Mouse (Mus musculus): ENCODE measurements around the gene Cdk14.

Cdk14 gene

DNA sequence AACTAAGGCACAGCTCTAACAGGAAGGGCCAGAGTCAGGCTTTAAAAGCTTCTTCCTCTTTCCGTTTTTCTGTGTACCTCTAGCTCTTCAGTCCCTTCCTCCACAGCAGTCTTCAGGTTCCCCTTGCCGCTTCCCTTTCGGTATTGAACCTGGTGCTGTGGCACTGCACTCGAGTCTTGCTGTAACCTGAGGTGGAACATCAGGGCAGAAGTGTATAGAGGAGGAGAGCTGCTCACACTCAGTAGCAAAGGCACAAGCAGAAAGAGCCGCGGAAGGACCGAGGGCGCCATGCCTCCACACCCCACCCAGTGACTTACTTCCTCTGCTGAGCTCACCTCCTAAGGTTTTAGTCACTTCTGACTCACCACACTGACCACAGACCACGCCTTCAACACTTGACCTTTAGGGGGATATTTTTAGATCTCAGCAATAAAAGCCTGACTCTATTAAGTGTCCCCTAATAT is at the start of gene Cdk14:
Gene Cdk14, minus strand, starts transcription at position 321 of the 464 bp plus-strand sequence.
- peak; percentile 95 for DNase-seq (ENCODE audit: low read depth, low spot score)

GRCm38 (mm10) chr5:5465256-5465655 is 45.1 kb upstream of the Cdk14 start:
- peak; percentile 22 for DNase-seq (ENCODE audit: low read depth, low spot score)

DNA sequence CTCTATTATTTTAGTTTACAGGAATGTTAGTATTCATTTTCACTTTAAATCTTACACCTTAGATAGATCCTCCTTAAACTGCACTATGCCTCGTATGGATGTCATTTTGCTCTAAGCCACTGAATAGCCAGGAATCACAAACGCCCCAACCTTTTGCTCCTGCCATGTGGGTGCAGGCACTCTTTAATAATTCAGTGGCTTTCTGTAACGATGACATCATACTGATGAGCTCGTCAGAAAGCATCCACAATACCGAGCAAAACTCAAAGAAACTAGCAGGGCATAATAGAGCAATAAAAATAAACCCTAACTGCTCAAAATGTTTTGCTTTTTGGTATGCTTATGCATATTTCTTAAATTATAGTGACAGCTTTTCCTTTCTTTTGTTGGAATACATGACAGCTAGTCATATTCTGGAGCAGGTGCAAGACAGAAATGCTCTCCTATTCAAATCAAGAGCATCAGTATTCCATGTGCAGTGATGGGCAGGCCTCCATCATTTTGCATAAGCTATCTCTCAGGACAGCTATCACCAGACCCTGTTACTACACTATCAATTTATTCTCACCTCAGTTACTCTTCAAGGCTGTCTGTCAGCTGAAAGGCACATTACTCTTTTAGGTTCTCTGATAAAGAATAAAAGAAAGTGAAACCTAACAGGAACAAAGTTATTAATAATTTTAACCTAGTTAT is 11.8 kb upstream of the Cdk14 start:
- no peak for DNase-seq (ENCODE audit: low read depth, low spot score)

GRCm38 (mm10) chr5:5423723-5424171 is 3.6 kb upstream of the Cdk14 start:
- peak; percentile 72 for DNase-seq (ENCODE audit: low read depth, low spot score)

GRCm38 (mm10) chr5:5423081-5423480 is 3.0 kb upstream of the Cdk14 start:
- DNase-seq (ENCODE audit: low read depth, low spot score) = no peak

DNA sequence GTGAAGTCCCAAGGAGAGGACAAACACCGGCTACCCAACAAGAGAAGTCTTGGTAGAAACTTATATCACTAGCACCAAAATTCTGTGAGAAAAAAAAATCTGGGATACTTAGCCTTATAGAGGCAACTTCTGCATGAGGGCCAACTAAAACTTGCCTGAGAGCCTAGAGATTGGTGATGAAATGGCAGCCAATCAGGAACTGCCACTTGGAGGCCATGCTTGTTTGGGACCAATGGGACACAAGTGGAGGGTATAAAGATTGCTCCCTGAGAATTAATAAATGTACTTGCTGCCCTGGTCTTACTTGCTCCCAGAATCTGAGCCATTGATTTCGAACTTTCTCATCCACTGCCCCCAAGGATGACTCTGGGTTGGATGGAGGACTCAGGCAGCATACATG is 1.3 kb upstream of the Cdk14 start:
- DNase-seq (ENCODE audit: low read depth, low spot score) = peak; percentile 59

DNA sequence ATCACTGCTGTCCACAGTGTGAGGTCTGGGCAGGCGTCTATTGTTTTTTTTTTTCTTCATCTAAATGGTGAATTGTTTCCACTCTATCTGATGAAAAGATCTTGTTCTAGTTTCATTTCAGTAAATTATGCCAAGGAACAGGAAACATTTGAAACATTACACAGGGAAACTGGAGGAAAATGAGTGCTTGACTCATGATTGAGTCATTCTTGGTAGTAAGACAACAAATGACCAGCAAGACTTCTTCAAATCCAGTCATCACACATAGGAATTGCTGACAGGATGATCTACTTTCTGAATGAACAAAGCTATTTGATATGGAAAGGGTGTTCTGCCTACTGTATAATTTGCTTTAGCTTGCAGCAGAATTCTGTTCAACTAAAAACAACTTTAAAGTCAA is 859 bp downstream of the Cdk14 start:
- DNase-seq (ENCODE audit: low read depth, low spot score) = peak; percentile 98

- DNase-seq (ENCODE audit: low read depth, low spot score) = peak; percentile 62
Observed at GRCm38 (mm10) chr5:5414835-5415234, 5.3 kb downstream of the Cdk14 start.

- DNase-seq (ENCODE audit: low read depth, low spot score) = no peak
Observed at GRCm38 (mm10) chr5:5411886-5412285, 8.2 kb downstream of the Cdk14 start.

GRCm38 (mm10) chr5:5401986-5402385 is 18.1 kb downstream of the Cdk14 start:
- DNase-seq (ENCODE audit: low read depth, low spot score) = no peak

DNA sequence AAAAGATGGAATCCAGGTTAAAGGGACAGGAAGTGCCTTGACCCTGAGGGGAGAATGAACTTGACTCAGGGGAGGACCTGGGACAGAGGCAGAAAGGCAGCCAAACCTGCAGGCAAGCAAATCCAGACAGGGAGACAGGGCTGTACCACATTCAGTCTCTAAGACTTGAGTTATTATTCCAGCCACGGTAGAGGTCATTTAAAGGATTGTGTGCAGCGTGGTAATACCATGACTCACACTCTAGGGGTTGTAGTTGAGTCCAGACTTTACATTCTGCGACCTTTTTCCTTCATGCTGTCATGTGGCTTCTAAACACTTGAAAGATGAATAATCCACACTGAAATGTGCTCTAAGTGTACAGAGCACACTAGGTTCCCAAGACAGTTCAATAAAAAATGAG is 27.3 kb downstream of the Cdk14 start:
- peak; percentile 94 for DNase-seq (ENCODE audit: low read depth, low spot score)

GRCm38 (mm10) chr5:5380731-5381718 is 39.1 kb downstream of the Cdk14 start:
- peak; percentile 94 for DNase-seq (ENCODE audit: low read depth, low spot score)

DNA sequence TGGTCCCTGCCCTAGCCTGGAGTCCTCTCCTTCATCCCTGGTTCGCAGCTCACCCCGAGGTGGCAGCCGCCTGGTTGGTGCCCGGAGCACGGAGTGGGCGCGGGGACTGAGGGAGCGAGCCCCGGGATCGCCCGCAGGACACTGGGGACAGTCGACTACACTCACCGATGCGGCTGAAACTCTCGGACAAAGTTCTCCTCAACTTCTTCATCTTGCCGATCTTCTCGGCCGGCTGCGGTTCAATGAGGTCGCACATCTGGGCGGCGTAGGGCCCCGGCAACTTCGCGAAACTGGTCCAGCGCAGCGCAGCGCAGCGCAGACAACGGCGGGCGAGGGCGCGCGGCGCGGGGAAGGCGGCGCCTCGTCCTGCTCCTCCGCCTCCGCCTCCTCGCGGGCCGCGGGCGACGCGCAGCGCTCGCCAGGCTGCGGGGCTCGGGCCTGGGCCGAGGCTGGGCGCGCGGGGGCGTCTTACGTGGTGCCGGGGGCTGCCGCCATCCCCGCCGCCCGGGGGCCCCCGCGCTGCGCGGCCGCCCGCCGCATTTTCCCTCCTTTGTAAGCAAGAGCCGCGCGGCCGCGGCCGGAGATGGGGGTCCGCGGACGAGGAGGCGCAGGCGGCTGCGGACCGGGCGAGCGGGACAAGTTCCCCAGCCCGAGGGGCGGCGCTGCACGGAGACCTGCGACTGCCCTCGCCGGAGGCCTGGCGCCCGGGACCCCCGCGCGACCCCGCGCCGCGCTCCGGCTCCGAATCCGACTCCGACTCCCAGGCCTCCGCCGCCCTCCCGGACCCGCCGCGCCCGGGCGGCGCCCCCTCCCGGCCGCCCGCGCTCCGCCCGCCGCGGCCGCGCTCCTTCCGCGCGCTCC is 40.0 kb downstream of the Cdk14 start:
- DNase-seq (ENCODE audit: low read depth, low spot score) = peak; percentile 72

DNA sequence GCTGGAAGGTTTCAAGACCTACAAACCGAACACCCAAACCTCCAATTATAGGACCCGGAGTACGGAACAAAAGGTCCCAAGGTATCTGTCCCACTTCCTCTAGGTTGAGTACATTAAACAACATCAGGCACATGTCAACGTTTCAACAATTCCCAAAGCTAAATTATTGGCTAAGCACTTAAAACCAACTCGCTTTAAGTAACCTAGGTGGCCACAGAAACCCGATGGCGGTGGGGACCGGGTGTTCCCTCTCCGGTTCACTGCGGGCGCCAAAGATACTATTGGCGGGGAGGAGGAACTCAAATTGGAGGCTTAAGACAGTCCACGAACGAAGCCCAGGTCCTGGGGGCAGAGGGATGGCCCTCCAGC is 40.6 kb downstream of the Cdk14 start:
- DNase-seq (ENCODE audit: low read depth, low spot score) = peak; percentile 60

DNA sequence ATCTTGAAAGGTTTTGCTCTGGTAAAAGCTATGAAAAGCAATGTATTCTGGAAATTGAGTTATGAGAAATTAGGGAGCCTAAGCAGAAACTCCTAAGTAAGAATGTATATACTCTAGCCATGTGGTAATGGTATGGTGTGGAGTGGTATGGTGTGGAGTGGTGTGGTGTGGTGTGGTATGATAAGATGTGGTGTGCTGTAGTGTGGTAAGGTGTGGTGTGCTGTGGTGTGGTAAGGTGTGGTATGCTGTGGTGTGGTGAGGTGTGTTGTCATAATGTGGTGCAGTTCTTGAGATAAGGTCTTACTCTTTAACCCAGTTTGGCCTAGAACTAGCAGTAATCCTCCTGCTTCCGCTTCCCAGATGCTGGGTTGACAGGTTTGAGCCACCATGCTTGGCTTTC is 45.7 kb downstream of the Cdk14 start:
- DNase-seq (ENCODE audit: low read depth, low spot score) = no peak

GRCm38 (mm10) chr5:5373541-5373940 is 46.6 kb downstream of the Cdk14 start:
- no peak for DNase-seq (ENCODE audit: low read depth, low spot score)

DNA sequence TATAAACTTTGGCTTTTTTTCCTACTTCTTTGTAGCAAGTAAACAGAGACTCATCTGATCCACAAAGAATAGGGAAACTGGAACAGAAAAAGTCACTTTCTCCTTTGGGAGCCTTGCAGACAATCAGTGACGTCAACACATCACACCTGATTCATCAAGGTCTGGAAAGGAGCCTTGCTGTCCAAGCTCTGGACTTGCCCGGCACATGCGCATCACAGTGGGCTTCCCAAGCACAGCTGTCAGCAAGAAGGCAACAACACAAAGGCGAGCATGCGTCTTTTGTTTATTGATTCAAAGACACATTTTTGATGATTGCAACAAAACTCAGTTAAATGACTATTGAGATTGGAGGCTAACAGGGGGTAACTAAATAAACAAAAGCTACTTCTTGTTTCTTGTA is 47.2 kb downstream of the Cdk14 start:
- DNase-seq (ENCODE audit: low read depth, low spot score) = no peak

- no peak for DNase-seq (ENCODE audit: low read depth, low spot score)
Observed at GRCm38 (mm10) chr5:5372354-5372753, 47.8 kb downstream of the Cdk14 start.

- no peak for DNase-seq (ENCODE audit: low read depth, low spot score)
Observed at GRCm38 (mm10) chr5:5370322-5371082, 49.6 kb downstream of the Cdk14 start.

GRCm38 (mm10) chr5:5368389-5369164 is 51.5 kb downstream of the Cdk14 start:
- no peak for DNase-seq (ENCODE audit: low read depth, low spot score)

All from 3T3-L1 (cell line).